Mouse (Mus musculus) lung, embryonic 14.5 days (tissue): ENCODE measurements at regions not wholly inside any gene's neighbourhood (a gene's known extent, or its start where the extent isn't known, plus 50 kb on each side); places are given as distances from the start of the nearest gene placed in this dataset. TPM values are rescaled to one million over a fixed set of nuclear protein-coding genes. Genes with fewer than 3 reads are reported as not detected.

Experiments used
- ATAC-seq: fragments of 200-750 bp; cut with Nextera tagmentation; 2 replicates; pipeline ENCODE4 v1.8.0; 2017; ENCODE audit warnings: mild to moderate bottlenecking, moderate TSS enrichment, moderate library complexity; ENCODE audit not compliant: insufficient read depth
- DNase-seq: peaks from one replicate; pipeline ENCODE4 v3.0.0-alpha.2; 2015
- H3K27ac ChIP-seq: fragments of 300-500 bp; sonication (generic); 2 replicates; pipeline ENCODE4 v1.5.1; 2014; ENCODE audit warnings: low read depth, mild to moderate bottlenecking, moderate library complexity
- H3K27me3 ChIP-seq: fragments of 300-500 bp; sonication (generic); 2 replicates; pipeline ENCODE4 v1.6.1; 2014; ENCODE audit warnings: low read length, control low read depth; ENCODE audit not compliant: insufficient read depth
- H3K36me3 ChIP-seq: fragments of 300-500 bp; sonication (generic); 2 replicates; pipeline ENCODE4 v1.6.1; 2014; ENCODE audit warnings: control low read depth; ENCODE audit not compliant: insufficient read depth
- H3K4me1 ChIP-seq: fragments of 300-500 bp; sonication (generic); 2 replicates; pipeline ENCODE4 v1.6.1; 2014; ENCODE audit warnings: antibody characterized with exemption, control low read depth; ENCODE audit not compliant: insufficient read depth
- H3K4me2 ChIP-seq: fragments of 300-500 bp; sonication (generic); 2 replicates; pipeline ENCODE4 v1.6.1; 2014; ENCODE audit warnings: mild to moderate bottlenecking
- H3K4me3 ChIP-seq: fragments of 300-500 bp; sonication (generic); 2 replicates; pipeline ENCODE4 v1.5.1; 2014; ENCODE audit warnings: low read depth, low read length
- H3K9ac ChIP-seq: fragments of 300-500 bp; sonication (generic); 2 replicates; pipeline ENCODE4 v1.6.1; 2014
- H3K9me3 ChIP-seq: fragments of 300-500 bp; sonication (generic); 2 replicates; pipeline ENCODE4 v1.6.1; 2016; ENCODE audit warnings: low read depth, low read length, control low read depth
- CTCF ChIP-seq: IDR thresholded peaks from 2 replicates; pipeline ENCODE4 v1.5.1; 2016; ENCODE audit warnings: antibody characterized with exemption, low read depth
- WGBS: fragments of 180-500 bp; shearing (Covaris S2); extraction: QIAGEN DNeasy Blood & Tissue Kit; methylation state at CpG from one replicate; pipeline ENCODE4 v1.1.7; 2014; 5-methylcytosine and 5-hydroxymethylcytosine counted together
- microRNA counts: library from miRNA; unstranded; fragments of <30 nt; microRNA quantifications from one replicate; lab custom pipeline; 2016
- microRNA-seq: library from miRNA; unstranded; fragments of <30 nt; microRNA quantifications from one replicate; pipeline ENCODE4, GENCODE M21; 2016; ENCODE audit warnings: borderline number of aligned reads

DNA sequence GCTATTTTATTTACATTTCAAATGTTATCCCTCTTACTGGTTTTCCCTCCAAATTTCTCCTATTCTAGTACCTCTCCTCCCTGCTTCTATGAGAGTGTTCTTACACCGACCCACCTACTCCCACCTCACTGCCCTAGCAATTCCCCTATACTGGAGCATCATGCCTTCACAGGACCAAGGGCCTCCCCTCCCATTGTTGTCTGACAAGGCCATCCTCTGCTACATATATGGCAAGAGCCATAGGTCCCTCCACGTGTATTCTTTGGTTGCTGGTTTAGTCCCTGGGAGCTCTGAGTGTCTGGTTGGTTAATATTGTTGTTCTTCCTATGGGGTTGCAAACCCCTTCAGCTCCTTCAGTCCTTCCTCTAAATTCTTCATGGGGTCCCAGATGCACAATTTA, 485.7 kb downstream of the Tecrl start:
- no peak overlapping the region for H3K27ac ChIP-seq
- H3K4me2 ChIP-seq = no peak overlapping the region
- no peak overlapping the region for H3K4me3 ChIP-seq
- no peak for ATAC-seq
- H3K9ac ChIP-seq = no peak overlapping the region
- H3K27me3 ChIP-seq = no peaks in the 10 kb centered on the region
- TF ChIP-seq CTCF = no peak
- 75% methylated on average over 2 of the region's 2 CpGs for WGBS
- no peaks in the 10 kb centered on the region for H3K9me3 ChIP-seq
- no peak for DNase-seq
- no peaks in the 10 kb centered on the region for H3K4me1 ChIP-seq
- H3K36me3 ChIP-seq = no peaks in the 10 kb centered on the region

DNA sequence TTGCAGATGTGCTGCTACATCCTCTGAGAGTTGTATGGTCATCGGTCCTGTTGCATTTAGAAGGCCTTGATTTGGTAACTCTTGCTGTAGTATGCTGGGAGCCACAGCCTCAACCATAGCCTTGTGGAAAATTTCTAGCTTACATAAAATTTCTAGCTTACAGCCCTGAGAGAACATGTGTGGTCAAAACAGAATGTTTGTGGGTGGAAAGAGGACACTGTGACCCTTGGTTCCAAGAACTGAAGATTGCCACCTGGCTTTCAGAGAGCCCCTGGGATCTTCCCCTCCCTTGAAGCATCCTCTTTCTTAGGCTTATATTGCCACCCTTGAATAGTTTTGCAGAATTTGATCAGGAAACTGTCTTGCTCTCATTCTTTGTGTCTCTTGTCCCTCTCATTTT, 490.6 kb downstream of the Tecrl start:
- Histone ChIP-seq H3K9ac (no peak overlapping the region), H3K4me1 (no peaks in the 10 kb centered on the region), H3K36me3 (no peaks in the 10 kb centered on the region), H3K4me3 (no peak overlapping the region), H3K9me3 (no peaks in the 10 kb centered on the region), H3K4me2 (no peak overlapping the region), H3K27ac (no peak overlapping the region), H3K27me3 (no peaks in the 10 kb centered on the region)
- WGBS = 86% methylated on average over 1 of the region's 1 CpGs
- TF ChIP-seq CTCF = no peak
- no peak for DNase-seq
- ATAC-seq = no peak

DNA sequence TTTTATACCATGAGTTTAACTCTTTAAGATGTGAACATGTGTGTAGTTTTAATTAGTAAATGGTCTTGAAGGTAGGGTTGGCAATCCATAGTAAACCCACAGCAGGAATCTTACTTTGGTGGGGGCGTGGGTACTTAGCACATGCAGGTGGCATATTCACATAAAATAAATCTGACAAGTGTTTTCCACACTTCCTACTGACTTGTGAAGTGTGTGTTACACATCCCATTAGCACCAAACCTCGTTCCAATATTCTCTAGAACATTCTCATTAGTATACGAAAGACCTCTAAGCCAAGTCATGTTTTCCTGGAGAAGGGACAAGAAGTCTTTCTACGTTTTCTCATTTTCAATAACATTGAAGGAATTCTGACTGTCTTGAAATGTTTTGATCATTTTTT, 529.7 kb downstream of the Tecrl start:
- no peak for DNase-seq
- Histone ChIP-seq H3K27ac (no peak overlapping the region), H3K4me2 (no peak overlapping the region), H3K27me3 (no peaks in the 10 kb centered on the region), H3K4me1 (no peaks in the 10 kb centered on the region), H3K9ac (no peak overlapping the region), H3K4me3 (no peak overlapping the region), H3K9me3 (no peaks in the 10 kb centered on the region), H3K36me3 (no peaks in the 10 kb centered on the region)
- WGBS = 74% methylated on average over 4 of the region's 4 CpGs
- ATAC-seq = no peak
- no peak for TF ChIP-seq CTCF

DNA sequence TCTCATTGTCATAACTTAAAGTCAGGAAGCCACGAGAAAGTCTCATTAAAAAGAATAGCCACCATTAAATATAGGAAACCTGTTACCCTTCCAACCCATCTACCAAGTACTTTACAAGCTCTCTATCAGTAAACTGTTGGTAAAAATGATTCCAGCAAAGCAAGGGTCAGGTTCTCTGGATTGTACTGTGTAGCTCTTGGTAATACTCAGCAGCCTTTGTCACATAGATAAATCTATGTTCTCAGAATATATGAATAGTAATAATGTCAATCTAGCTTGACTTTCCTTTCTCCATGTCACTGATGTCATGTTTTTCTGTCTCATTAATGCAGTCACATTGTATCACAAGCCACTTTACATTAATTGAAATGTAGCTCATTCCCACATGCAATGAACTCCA, 561.8 kb downstream of the Tecrl start:
- Histone ChIP-seq H3K36me3 (no peaks in the 10 kb centered on the region), H3K9ac (no peak overlapping the region), H3K4me3 (no peak overlapping the region), H3K4me2 (no peak overlapping the region), H3K27ac (no peak overlapping the region), H3K4me1 (no peaks in the 10 kb centered on the region), H3K9me3 (no peaks in the 10 kb centered on the region), H3K27me3 (no peaks in the 10 kb centered on the region)
- no peak for TF ChIP-seq CTCF
- ATAC-seq = no peak
- 69% methylated on average over 1 of the region's 1 CpGs for WGBS
- DNase-seq = no peak

MicroRNA genes in the stretch of these regions (microRNA counts, 519-probe panel; counts per million panel counts)
- 2,285 counts per million, percentile 35 among the panel's probes with 10 or more counts for microRNA mmu-miR-1187 (lab: Ali Mortazavi, UCI)

Small RNA genes lying in the stretch of these regions (microRNA-seq; reads per million reads assigned to microRNA genes)
- not detected for gene Mir1187
